In genomic region chr12:33280805-33281204, GRCm38 (mm10) we compare ENCODE assay signal across 9 mouse cellular contexts.
DNase-seq lines count a peak whose midpoint lies in the region; ATAC-seq and TF ChIP-seq lines count a peak whose summit lies in the region.
"Had no signal": no experiment of that assay in that cellular context is flagged by ENCODE, and none has a peak within 500 bp of the region (broad histone marks: within the 10 kb centered on the region; RNA-seq: fewer than 3 reads in every experiment).

No protein-coding gene starts in this region.

- 45% methylated on average over 2 of the region's 2 CpGs for WGBS in intestine, embryonic 14.5 days
- 35% methylated on average over 2 of the region's 2 CpGs for WGBS in intestine, embryonic 15.5 days
- WGBS in forebrain, embryonic 13.5 days = 13% methylated on average over 2 of the region's 2 CpGs

- peaks cover 6% of the 10 kb centered on the region for H3K4me1 ChIP-seq in intestine, embryonic 14.5 days (replicated peaks; ENCODE audit: control insufficient read depth, insufficient read depth, low read length)
- H3K4me1 ChIP-seq in intestine, embryonic 15.5 days (replicated peaks) = peaks cover 9% of the 10 kb centered on the region; the same call in 1 of the 2 replicates
- H3K4me1 ChIP-seq in E14TG2a.4 (replicated peaks; ENCODE audit: low read depth, low read length) = peaks cover 7% of the 10 kb centered on the region
- peaks cover 8% of the 10 kb centered on the region for H3K4me1 ChIP-seq in forebrain, embryonic 13.5 days

- H3K36me3 ChIP-seq in intestine, embryonic 14.5 days (ENCODE audit: control insufficient read depth, insufficient read depth, low read length) = no peaks in the 10 kb centered on the region
- no peaks in the 10 kb centered on the region for H3K36me3 ChIP-seq in intestine, embryonic 15.5 days
- H3K36me3 ChIP-seq in E14TG2a.4 (ENCODE audit: insufficient read depth, low read length) = no peaks in the 10 kb centered on the region
- no peaks in the 10 kb centered on the region for H3K36me3 ChIP-seq in forebrain, embryonic 13.5 days (ENCODE audit: poor library complexity, severe bottlenecking)
- H3K36me3 ChIP-seq: embryonic facial prominence, embryonic 12.5 days had no signal

- H3K9ac ChIP-seq in intestine, embryonic 14.5 days (ENCODE audit: low read length) = no peak overlapping the region
- no peak overlapping the region for H3K9ac ChIP-seq in intestine, embryonic 15.5 days
- H3K9ac ChIP-seq in forebrain, embryonic 13.5 days = no peak overlapping the region
- H3K9ac ChIP-seq: embryonic facial prominence, embryonic 12.5 days had no signal

- no peak overlapping the region for H3K27ac ChIP-seq in intestine, embryonic 14.5 days (ENCODE audit: low read depth)
- no peak overlapping the region for H3K27ac ChIP-seq in intestine, embryonic 15.5 days
- no peak overlapping the region for H3K27ac ChIP-seq in forebrain, embryonic 13.5 days
- H3K27ac ChIP-seq: embryonic facial prominence, embryonic 12.5 days had no signal

- no peak for ATAC-seq in intestine, embryonic 14.5 days (replicated peaks; ENCODE audit: low FRiP score, low TSS enrichment, low read depth)
- no peak for ATAC-seq in intestine, embryonic 15.5 days
- peak; percentile 66; the same call in 1 of the 2 replicates for ATAC-seq in forebrain, embryonic 13.5 days
- peak; percentile 63; the same call in 1 of the 2 replicates for ATAC-seq in monocyte, adult 5-6 weeks (replicated peaks; ENCODE audit: insufficient number of reproducible peaks, low FRiP score, low TSS enrichment, poor library complexity, severe bottlenecking)

- peak; percentile 83 for TF ChIP-seq CTCF in E14TG2a.4 (conservative IDR thresholded peaks at IDR 0.05; ENCODE audit: low read length)

- no peak overlapping the region for H3K4me2 ChIP-seq in intestine, embryonic 14.5 days (ENCODE audit: low read length)
- H3K4me2 ChIP-seq in intestine, embryonic 15.5 days (replicated peaks) = no peak overlapping the region
- H3K4me2 ChIP-seq in forebrain, embryonic 13.5 days = no peak overlapping the region
- H3K4me2 ChIP-seq: embryonic facial prominence, embryonic 12.5 days had no signal

- no peaks in the 10 kb centered on the region for H3K27me3 ChIP-seq in intestine, embryonic 14.5 days (replicated peaks; ENCODE audit: control insufficient read depth, insufficient read depth, low read length)
- no peaks in the 10 kb centered on the region for H3K27me3 ChIP-seq in intestine, embryonic 15.5 days (replicated peaks)
- H3K27me3 ChIP-seq in E14TG2a.4 (ENCODE audit: insufficient read depth, low read length) = peaks cover 27% of the 10 kb centered on the region
- no peaks in the 10 kb centered on the region for H3K27me3 ChIP-seq in forebrain, embryonic 13.5 days
- H3K27me3 ChIP-seq: embryonic facial prominence, embryonic 12.5 days had no signal

- H3K4me3 ChIP-seq in intestine, embryonic 14.5 days (ENCODE audit: low read depth, low read length) = no peak overlapping the region
- H3K4me3 ChIP-seq in intestine, embryonic 15.5 days (replicated peaks) = no peak overlapping the region
- H3K4me3 ChIP-seq in E14TG2a.4 (replicated peaks; ENCODE audit: low read length) = no peak overlapping the region
- H3K4me3 ChIP-seq in forebrain, embryonic 13.5 days = no peak overlapping the region
- H3K4me3 ChIP-seq: embryonic facial prominence, embryonic 12.5 days had no signal

- no peaks in the 10 kb centered on the region for H3K9me3 ChIP-seq in intestine, embryonic 14.5 days (ENCODE audit: control insufficient read depth, low read length)
- no peaks in the 10 kb centered on the region for H3K9me3 ChIP-seq in intestine, embryonic 15.5 days
- H3K9me3 ChIP-seq in E14TG2a.4 (ENCODE audit: low read length) = no peaks in the 10 kb centered on the region
- H3K9me3 ChIP-seq in forebrain, embryonic 13.5 days (replicated peaks) = no peaks in the 10 kb centered on the region
- H3K9me3 ChIP-seq: embryonic facial prominence, embryonic 12.5 days had no signal

- intact Hi-C loops in left cerebral cortex, postnatal 14 days (cut with DNase I) = loop anchor here (2.0 kb wide), 1 partner anchor 54 kb away; no protein-coding TSS in a partner anchor

- DNase-seq in intestine, embryonic 14.5 days (ENCODE audit: low spot score) = peak; percentile 85
- peak; percentile 53 for DNase-seq in c-Kit-positive CD71-positive TER-119-negative erythroid progenitor cells, embryonic 14.5 days (ENCODE audit: low read depth)
- DNase-seq in left cerebral cortex, postnatal 14 days (ENCODE audit: low spot score in 2 of 2) = peak; percentile 35 to 44
- DNase-seq in thymus, postnatal 0 days (ENCODE audit: low spot score) = peak; percentile 77

Comparison
In these comparisons a context has a peak if more than half of its experiments do, and no peak if none do; other contexts are left out.
1. ATAC-seq: peak in forebrain, embryonic 13.5 days (single experiment) and monocyte, adult 5-6 weeks (single experiment); none in intestine, embryonic 14.5 days (single experiment) and intestine, embryonic 15.5 days (single experiment).
2. Peak in every context shown above with its lines, with median percentiles within 50 percentile points of each other: DNase-seq.